Mouse (Mus musculus): ENCODE measurements around the gene Ppp1r13l. TPM values are rescaled to one million over a fixed set of nuclear protein-coding genes. Genes with fewer than 3 reads are reported as not detected.

Ppp1r13l gene
- polyA plus RNA-seq, 1 experiment from 2014 or later = 10.3 TPM

GRCm38 (mm10) chr7:19356311-19356710 is 3.2 kb upstream of the Ppp1r13l start:
- TF ChIP-seq CTCF (IDR thresholded peaks at IDR 0.05; ENCODE audit: low read depth) (no peak), EP300 (optimal IDR thresholded peaks at IDR 0.05) (no peak)
- Histone ChIP-seq H3K27ac (replicated peaks) (no peak overlapping the region), H3K4me2 (replicated peaks; ENCODE audit: low read depth) (no peak overlapping the region), H3K36me3 (ENCODE audit: control insufficient read depth, insufficient read depth, low read length) (peaks cover 4% of the 10 kb centered on the region; the same call in 1 of the 2 replicates), H3K9ac (ENCODE audit: low read length) (no peak overlapping the region), H3K27me3 (ENCODE audit: control insufficient read depth, insufficient read depth, low read length) (no peaks in the 10 kb centered on the region), H3K4me3 (ENCODE audit: low read depth, low read length) (no peak overlapping the region), H3K4me1 (replicated peaks; ENCODE audit: control insufficient read depth, insufficient read depth) (0 out of 2 replicates have a peak, but pooled peaks cover 3% of the 10 kb centered on the region), H3K9me3 (ENCODE audit: control insufficient read depth, low read length) (no peaks in the 10 kb centered on the region)
- WGBS = 63% methylated on average over 10 of the region's 10 CpGs
- ATAC-seq (ENCODE audit: low FRiP score, low TSS enrichment) = no peak
- DNase-seq (ENCODE audit: low spot score) = no peak

- H3K36me3 ChIP-seq (ENCODE audit: control insufficient read depth, insufficient read depth, low read length) = peaks cover 4% of the 10 kb centered on the region; the same call in 1 of the 2 replicates
- TF ChIP-seq EP300 (optimal IDR thresholded peaks at IDR 0.05) (no peak), CTCF (IDR thresholded peaks at IDR 0.05; ENCODE audit: low read depth) (no peak)
- ATAC-seq (ENCODE audit: low FRiP score, low TSS enrichment) = no peak
- WGBS = 88% methylated on average over 25 of the region's 25 CpGs
- no peak for DNase-seq (ENCODE audit: low spot score)
- H3K9me3 ChIP-seq (ENCODE audit: control insufficient read depth, low read length) = no peaks in the 10 kb centered on the region
- H3K27ac ChIP-seq (replicated peaks) = no peak overlapping the region
- peaks cover 3% of the 10 kb centered on the region; the same call in 1 of the 2 replicates for H3K4me1 ChIP-seq (replicated peaks; ENCODE audit: control insufficient read depth, insufficient read depth)
- peak overlapping the region; percentile 92 for H3K4me2 ChIP-seq (replicated peaks; ENCODE audit: low read depth)
- H3K27me3 ChIP-seq (ENCODE audit: control insufficient read depth, insufficient read depth, low read length) = no peaks in the 10 kb centered on the region
- no peak overlapping the region for H3K4me3 ChIP-seq (ENCODE audit: low read depth, low read length)
- H3K9ac ChIP-seq (ENCODE audit: low read length) = no peak overlapping the region
These were observed 1.9 kb upstream of the Ppp1r13l start for GRCm38 (mm10) chr7:19357381-19358375.

DNA sequence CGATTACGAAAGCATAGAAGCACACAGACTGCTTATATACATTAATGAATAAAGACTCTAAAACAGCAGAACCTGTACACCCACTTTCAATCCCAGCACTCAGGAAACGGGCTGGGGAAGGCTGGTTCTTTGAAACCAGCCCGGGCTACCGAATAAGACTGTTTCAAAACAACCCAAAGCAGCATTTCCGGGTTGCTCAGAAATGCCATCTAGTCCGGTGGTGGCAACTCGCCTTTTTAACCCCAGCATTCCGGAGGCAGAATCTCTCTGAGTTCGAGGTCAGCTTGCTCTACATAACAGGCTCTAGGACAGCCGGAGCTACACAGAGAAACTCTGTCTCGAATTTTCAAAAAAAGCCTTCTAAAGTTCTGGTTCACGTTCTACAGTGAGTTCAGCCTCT is 915 bp upstream of the Ppp1r13l start:
- WGBS = 11% methylated on average over 13 of the region's 13 CpGs
- DNase-seq (ENCODE audit: low spot score) = no peak
- H3K4me3 ChIP-seq (ENCODE audit: low read depth, low read length) = peak overlapping the region; percentile 73

GRCm38 (mm10) chr7:19359892-19360641 is 518 bp downstream of the Ppp1r13l start:
- under 1% methylated on average over 43 of the region's 45 CpGs for WGBS
- Histone ChIP-seq H3K4me2 (replicated peaks; ENCODE audit: low read depth) (peak overlapping the region; percentile 92), H3K27me3 (ENCODE audit: control insufficient read depth, insufficient read depth, low read length) (no peaks in the 10 kb centered on the region), H3K27ac (replicated peaks) (peak overlapping the region; percentile 88), H3K4me3 (ENCODE audit: low read depth, low read length) (peak overlapping the region; percentile 73), H3K9ac (ENCODE audit: low read length) (peak overlapping the region; percentile 73), H3K9me3 (ENCODE audit: control insufficient read depth, low read length) (no peaks in the 10 kb centered on the region), H3K4me1 (replicated peaks; ENCODE audit: control insufficient read depth, insufficient read depth) (peaks cover 3% of the 10 kb centered on the region; the same call in 1 of the 2 replicates), H3K36me3 (ENCODE audit: control insufficient read depth, insufficient read depth, low read length) (no peaks in the 10 kb centered on the region)
- DNase-seq (ENCODE audit: low spot score) (peak; percentile 81), ATAC-seq (ENCODE audit: low FRiP score, low TSS enrichment) (peak; percentile 52)
- TF ChIP-seq EP300 (optimal IDR thresholded peaks at IDR 0.05) = no peak
- TF ChIP-seq CTCF (IDR thresholded peaks at IDR 0.05; ENCODE audit: low read depth) = no peak

More for the DNA sequence above, 915 bp upstream of the Ppp1r13l start:
- Histone ChIP-seq H3K4me1 (replicated peaks; ENCODE audit: control insufficient read depth, insufficient read depth) (peaks cover 3% of the 10 kb centered on the region; the same call in 1 of the 2 replicates), H3K9me3 (ENCODE audit: control insufficient read depth, low read length) (no peaks in the 10 kb centered on the region), H3K27ac (replicated peaks) (no peak overlapping the region), H3K36me3 (ENCODE audit: control insufficient read depth, insufficient read depth, low read length) (peaks cover 4% of the 10 kb centered on the region; the same call in 1 of the 2 replicates), H3K9ac (ENCODE audit: low read length) (peak overlapping the region; percentile 67), H3K27me3 (ENCODE audit: control insufficient read depth, insufficient read depth, low read length) (no peaks in the 10 kb centered on the region), H3K4me2 (replicated peaks; ENCODE audit: low read depth) (peak overlapping the region; percentile 92)
- ATAC-seq (ENCODE audit: low FRiP score, low TSS enrichment) = no peak
- TF ChIP-seq CTCF (IDR thresholded peaks at IDR 0.05; ENCODE audit: low read depth) (no peak), EP300 (optimal IDR thresholded peaks at IDR 0.05) (no peak)

DNA sequence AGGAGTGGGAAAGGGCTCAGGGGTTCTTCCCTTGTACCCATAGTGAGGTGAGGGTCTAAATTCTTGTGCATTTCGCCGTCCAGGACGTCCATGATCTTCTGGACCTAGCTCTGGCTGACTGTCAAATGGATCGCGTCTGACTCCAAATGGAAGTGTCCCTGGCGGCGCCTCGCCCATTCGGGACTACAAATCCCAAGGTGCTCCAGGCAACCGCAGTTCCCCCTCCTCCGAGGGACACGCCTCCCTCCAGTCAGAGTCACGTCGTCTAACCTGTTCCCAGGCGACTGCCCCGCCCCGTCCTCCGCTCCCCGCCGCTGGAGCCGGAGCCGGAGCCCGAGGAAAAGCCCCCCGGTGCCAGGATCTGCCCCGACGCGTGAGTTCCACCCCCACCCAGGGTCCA is 1.4 kb downstream of the Ppp1r13l start:
- peak overlapping the region; percentile 73 for H3K4me3 ChIP-seq (ENCODE audit: low read depth, low read length)
- TF ChIP-seq CTCF (IDR thresholded peaks at IDR 0.05; ENCODE audit: low read depth) (no peak), EP300 (optimal IDR thresholded peaks at IDR 0.05) (no peak)
- H3K27ac ChIP-seq (replicated peaks) = peak overlapping the region; percentile 93
- WGBS = under 1% methylated on average over 27 of the region's 27 CpGs
- H3K4me2 ChIP-seq (replicated peaks; ENCODE audit: low read depth) = peak overlapping the region; percentile 92
- no peaks in the 10 kb centered on the region for H3K9me3 ChIP-seq (ENCODE audit: control insufficient read depth, low read length)
- ATAC-seq (ENCODE audit: low FRiP score, low TSS enrichment) = peak; percentile 80
- no peaks in the 10 kb centered on the region for H3K36me3 ChIP-seq (ENCODE audit: control insufficient read depth, insufficient read depth, low read length)
- peak overlapping the region; percentile 73 for H3K9ac ChIP-seq (ENCODE audit: low read length)
- no peaks in the 10 kb centered on the region for H3K27me3 ChIP-seq (ENCODE audit: control insufficient read depth, insufficient read depth, low read length)
- peak; percentile 93 for DNase-seq (ENCODE audit: low spot score)
- H3K4me1 ChIP-seq (replicated peaks; ENCODE audit: control insufficient read depth, insufficient read depth) = peaks cover 3% of the 10 kb centered on the region; the same call in 1 of the 2 replicates
